Mouse (Mus musculus) myocyte (in vitro differentiated cells): Measurements from ENCODE around the gene Bach2. TPM values are rescaled to one million over a fixed set of nuclear protein-coding genes. Genes with fewer than 3 reads are reported as not detected.

Experiments used
- H3K27me3 ChIP-seq: one replicate; pipeline ENCODE4 v1.6.1; 2011; ENCODE audit not compliant: control insufficient read depth, insufficient read depth, insufficient read length
- H3K36me3 ChIP-seq: one replicate; pipeline ENCODE4 v1.6.1; 2011; ENCODE audit not compliant: control insufficient read depth, insufficient read depth
- H3K4me2 ChIP-seq: one replicate; pipeline ENCODE4 v1.6.1; 2011; ENCODE audit warnings: low read depth, control low read depth
- H3K4me3 ChIP-seq: one replicate; pipeline ENCODE4 v1.5.1; 2011; ENCODE audit warnings: mild to moderate bottlenecking, control low read depth, moderate library complexity
- H3K79me2 ChIP-seq: one replicate; pipeline ENCODE4 v1.6.1; 2011; ENCODE audit not compliant: control insufficient read depth, insufficient read depth
- H3ac ChIP-seq: one replicate; pipeline ENCODE4 v1.6.1; 2011; ENCODE audit not compliant: control insufficient read depth, insufficient read length
- CEBPB ChIP-seq: IDR thresholded peaks from 2 replicates; pipeline ENCODE4 v1.6.1; 2011; ENCODE audit warnings: mild to moderate bottlenecking, moderate library complexity; ENCODE audit not compliant: poor library complexity, insufficient read depth, severe bottlenecking
- E2F4 ChIP-seq: IDR thresholded peaks from one replicate; pipeline ENCODE4 v1.6.1; 2011; ENCODE audit warnings: mild to moderate bottlenecking, control low read depth, moderate library complexity; ENCODE audit not compliant: insufficient read depth
- MAX ChIP-seq: IDR thresholded peaks from one replicate; pipeline ENCODE4 v1.6.1; 2011; ENCODE audit warnings: low read depth, mild to moderate bottlenecking, control low read depth
- MYOD1 ChIP-seq, 3 experiments: IDR thresholded peaks; one replicate each; pipeline ENCODE4 v1.6.1; 2011; ENCODE audit warnings: control low read depth in 2 of 3, low read depth in 2 of 3, mild to moderate bottlenecking in 2 of 3, moderate library complexity in 1 of 3; ENCODE audit not compliant: insufficient read length in 2 of 3, control insufficient read depth in 1 of 3
- MYOG ChIP-seq, 3 experiments: IDR thresholded peaks; one replicate each; pipeline ENCODE4 v1.6.1; 2011; ENCODE audit warnings: control low read depth in 2 of 3, low read depth in 2 of 3, mild to moderate bottlenecking in 2 of 3; ENCODE audit not compliant: insufficient read length in 2 of 3, control insufficient read depth in 1 of 3, insufficient read depth in 1 of 3
- POLR2A ChIP-seq: IDR thresholded peaks from one replicate; pipeline ENCODE4 v1.6.1; 2011; ENCODE audit warnings: low read depth, mild to moderate bottlenecking, control low read depth, moderate library complexity; ENCODE audit not compliant: insufficient read length
- POLR2AphosphoS2 ChIP-seq: IDR thresholded peaks from one replicate; pipeline ENCODE4 v1.6.1; 2011; ENCODE audit warnings: low read depth, control low read depth; ENCODE audit not compliant: insufficient read length
- REST ChIP-seq: IDR thresholded peaks from one replicate; pipeline ENCODE4 v1.6.1; 2011; ENCODE audit warnings: mild to moderate bottlenecking, control low read depth, moderate library complexity; ENCODE audit not compliant: insufficient read depth, insufficient read length
- SRF ChIP-seq: IDR thresholded peaks from one replicate; pipeline ENCODE4 v1.6.1; 2011; ENCODE audit warnings: low read depth; ENCODE audit not compliant: control insufficient read depth, insufficient read length
- TCF12 ChIP-seq: IDR thresholded peaks from one replicate; pipeline ENCODE4 v1.6.1; 2011; ENCODE audit warnings: mild to moderate bottlenecking, control low read depth; ENCODE audit not compliant: poor library complexity, insufficient read depth, severe bottlenecking
- TCF3 ChIP-seq: IDR thresholded peaks from one replicate; pipeline ENCODE4 v1.6.1; 2011; ENCODE audit warnings: low read depth, control low read depth; ENCODE audit not compliant: insufficient read length
- USF1 ChIP-seq: IDR thresholded peaks from one replicate; pipeline ENCODE4 v1.6.1; 2011; ENCODE audit warnings: low read depth, mild to moderate bottlenecking, control low read depth, moderate library complexity
- polyA plus RNA-seq: library from polyadenylated mRNA; unstranded; fragments of >200 nt; fragmentation: generic; extraction: Trizol; gene quantifications from one replicate; pipeline ENCODE4 v1.2.1, GENCODE M21; 2012; ENCODE audit warnings: missing spikeins

The Bach2 gene
- polyA plus RNA-seq, 1 experiment, result 0.29 TPM

- Histone ChIP-seq H3K36me3 (no peaks in the 10 kb centered on the region), H3K4me3 (no peak overlapping the region), H3K79me2 (no peaks in the 10 kb centered on the region), H3ac (no peak overlapping the region), H3K4me2 (no peak overlapping the region), H3K27me3 (no peaks in the 10 kb centered on the region)
- TF ChIP-seq CEBPB (no peak), MYOD1 (IDR thresholded peaks at IDR 0.05; ENCODE audit: control insufficient read depth in 1 of 3, insufficient read length in 2 of 3, low read depth in 2 of 3) (no peak), POLR2AphosphoS2 (no peak), TCF3 (no peak), SRF (no peak), USF1 (no peak)
Observed at GRCm38 (mm10) chr4:32561555-32562095, 323.0 kb downstream of the Bach2 start.

GRCm38 (mm10) chr4:32562319-32563115, 323.9 kb downstream of the Bach2 start:
- Histone ChIP-seq H3ac (no peak overlapping the region), H3K4me3 (no peak overlapping the region), H3K36me3 (no peaks in the 10 kb centered on the region), H3K4me2 (no peak overlapping the region), H3K27me3 (no peaks in the 10 kb centered on the region), H3K79me2 (no peaks in the 10 kb centered on the region)
- no peak for TF ChIP-seq USF1
- no peak for TF ChIP-seq REST
- no peak for TF ChIP-seq MAX
- no peak for TF ChIP-seq CEBPB

- Histone ChIP-seq H3K79me2 (no peaks in the 10 kb centered on the region), H3K4me3 (no peak overlapping the region), H3K27me3 (no peaks in the 10 kb centered on the region), H3K4me2 (no peak overlapping the region), H3ac (no peak overlapping the region), H3K36me3 (no peaks in the 10 kb centered on the region)
- TF ChIP-seq MAX (no peak), MYOD1 (IDR thresholded peaks at IDR 0.05; ENCODE audit: control insufficient read depth in 1 of 3, insufficient read length in 2 of 3, low read depth in 2 of 3) (no peak), POLR2AphosphoS2 (no peak), POLR2A (no peak), MYOG (IDR thresholded peaks at IDR 0.05; ENCODE audit: control insufficient read depth in 1 of 3, insufficient read depth in 1 of 3, insufficient read length in 2 of 3, low read depth in 2 of 3) (no peak), USF1 (no peak), TCF3 (no peak), SRF (no peak), CEBPB (no peak), TCF12 (no peak), REST (no peak), E2F4 (no peak)
Observed at GRCm38 (mm10) chr4:32564416-32564815, 325.8 kb downstream of the Bach2 start.

- Histone ChIP-seq H3K4me3 (no peak overlapping the region), H3ac (no peak overlapping the region), H3K27me3 (no peaks in the 10 kb centered on the region), H3K36me3 (no peaks in the 10 kb centered on the region), H3K4me2 (no peak overlapping the region), H3K79me2 (no peaks in the 10 kb centered on the region)
- no peak for TF ChIP-seq TCF12
- no peak for TF ChIP-seq MAX
- TF ChIP-seq POLR2A, result no peak
- TF ChIP-seq USF1, result no peak
- TF ChIP-seq SRF, result no peak
- TF ChIP-seq POLR2AphosphoS2, result no peak
- TF ChIP-seq CEBPB, result no peak
- TF ChIP-seq REST, result no peak
- no peak for TF ChIP-seq E2F4
- no peak for TF ChIP-seq MYOD1 (IDR thresholded peaks at IDR 0.05; ENCODE audit: control insufficient read depth in 1 of 3, insufficient read length in 2 of 3, low read depth in 2 of 3)
Observed at GRCm38 (mm10) chr4:32564918-32565317, 326.3 kb downstream of the Bach2 start.

GRCm38 (mm10) chr4:32569054-32569453, 330.4 kb downstream of the Bach2 start:
- Histone ChIP-seq H3K27me3 (no peaks in the 10 kb centered on the region), H3ac (no peak overlapping the region), H3K4me3 (no peak overlapping the region), H3K79me2 (no peaks in the 10 kb centered on the region), H3K36me3 (no peaks in the 10 kb centered on the region), H3K4me2 (peak overlapping the region; percentile 83)
- TF ChIP-seq TCF12, result no peak
- TF ChIP-seq CEBPB, result 0 out of 2 replicates have a peak, but pooled peaks have one; percentile 26
- no peak for TF ChIP-seq MAX
